Mouse (Mus musculus) retina, adult 2 months (tissue): ENCODE data around the gene Cpt1c.
"Not testable (repeated sequence)": the region's sequence is repeated elsewhere in the genome, so short reads cannot be mapped to it uniquely, and the experiment has no call there.

Experiments
- DNase-seq: peaks from one replicate; pipeline ENCODE4 v3.0.0-alpha.2; 2012; ENCODE audit warnings: low read depth, low spot score

Cpt1c gene

GRCm38 (mm10) chr7:44974383-44975116 is at the start of gene Cpt1c:
Gene Cpt1c, minus strand, starts transcription at chr7:44974851.
- no peak for DNase-seq

- DNase-seq, result not testable (repeated sequence)
Measured at GRCm38 (mm10) chr7:45023711-45024110, 49.1 kb upstream of the Cpt1c start.

- DNase-seq, result no peak
Measured at GRCm38 (mm10) chr7:45020225-45020624, 45.6 kb upstream of the Cpt1c start.

GRCm38 (mm10) chr7:45019031-45019571 is 44.5 kb upstream of the Cpt1c start:
- DNase-seq, result no peak

- DNase-seq, result peak; percentile 61
Measured at GRCm38 (mm10) chr7:45017242-45018061, 42.8 kb upstream of the Cpt1c start, which contains the start of gene Rras. Gene Rras, plus strand, starts transcription at chr7:45017961.

GRCm38 (mm10) chr7:45016761-45017160 is 42.1 kb upstream of the Cpt1c start:
- DNase-seq, result no peak

- peak; percentile 99 for DNase-seq
Measured at GRCm38 (mm10) chr7:45015957-45016612, 41.4 kb upstream of the Cpt1c start, which contains the start of gene Scaf1. Gene Scaf1, minus strand, starts transcription at chr7:45016363.

GRCm38 (mm10) chr7:45015344-45015956 is 40.8 kb upstream of the Cpt1c start:
- no peak for DNase-seq

- DNase-seq, result no peak
Measured at GRCm38 (mm10) chr7:45014096-45014451, 39.4 kb upstream of the Cpt1c start.

GRCm38 (mm10) chr7:45013366-45014095 is 38.9 kb upstream of the Cpt1c start:
- DNase-seq, result no peak

- DNase-seq, result no peak
Measured at GRCm38 (mm10) chr7:45012824-45013223, 38.2 kb upstream of the Cpt1c start.

GRCm38 (mm10) chr7:45012011-45012410 is 37.4 kb upstream of the Cpt1c start:
- no peak for DNase-seq

- no peak for DNase-seq
Measured at GRCm38 (mm10) chr7:45008411-45008810, 33.8 kb upstream of the Cpt1c start.

GRCm38 (mm10) chr7:45007846-45008245 is 33.2 kb upstream of the Cpt1c start:
- no peak for DNase-seq

- no peak for DNase-seq
Measured at GRCm38 (mm10) chr7:45007141-45007540, 32.5 kb upstream of the Cpt1c start.

GRCm38 (mm10) chr7:45006503-45006902 is 31.9 kb upstream of the Cpt1c start:
- no peak for DNase-seq

- no peak for DNase-seq
Measured at GRCm38 (mm10) chr7:45005321-45005992, 30.8 kb upstream of the Cpt1c start.

GRCm38 (mm10) chr7:45004546-45004945 is 29.9 kb upstream of the Cpt1c start:
- DNase-seq, result no peak

- no peak for DNase-seq
Measured at GRCm38 (mm10) chr7:45002440-45002839, 27.8 kb upstream of the Cpt1c start.

- no peak for DNase-seq
Measured at GRCm38 (mm10) chr7:45000539-45001114, 26.0 kb upstream of the Cpt1c start.
